Mouse (Mus musculus) midbrain, embryonic 15.5 days (tissue): ENCODE measurements at regions not wholly inside any gene's neighbourhood (a gene's known extent, or its start where the extent isn't known, plus 50 kb on each side); places are given as distances from the start of the nearest gene placed in this dataset.

Experiments
- ATAC-seq: fragments of 200-750 bp; cut with Nextera tagmentation; replicated peaks from 2 replicates; pipeline ENCODE4 v1.8.0; 2017; ENCODE audit warnings: moderate TSS enrichment
- H3K27ac ChIP-seq: fragments of 300-500 bp; sonication (generic); 2 replicates; pipeline ENCODE4 v1.5.1; 2015; ENCODE audit warnings: mild to moderate bottlenecking, inconsistent platforms
- H3K27me3 ChIP-seq: fragments of 300-500 bp; sonication (generic); replicated peaks from 2 replicates; pipeline ENCODE4 v1.6.1; 2015; ENCODE audit warnings: inconsistent platforms
- H3K36me3 ChIP-seq: fragments of 300-500 bp; sonication (generic); replicated peaks from 2 replicates; pipeline ENCODE4 v1.6.1; 2015; ENCODE audit warnings: inconsistent platforms
- H3K4me1 ChIP-seq: fragments of 300-500 bp; sonication (generic); 2 replicates; pipeline ENCODE4 v1.6.1; 2015; ENCODE audit warnings: inconsistent platforms
- H3K4me2 ChIP-seq: fragments of 300-500 bp; sonication (generic); 2 replicates; pipeline ENCODE4 v1.6.1; 2015; ENCODE audit warnings: inconsistent platforms, mild to moderate bottlenecking, moderate library complexity
- H3K4me3 ChIP-seq: fragments of 300-500 bp; sonication (generic); 2 replicates; pipeline ENCODE4 v1.5.1; 2015; ENCODE audit warnings: mild to moderate bottlenecking, inconsistent platforms
- H3K9ac ChIP-seq: fragments of 300-500 bp; sonication (generic); 2 replicates; pipeline ENCODE4 v1.6.1; 2015; ENCODE audit warnings: mild to moderate bottlenecking, inconsistent platforms
- H3K9me3 ChIP-seq: fragments of 300-500 bp; sonication (generic); 2 replicates; pipeline ENCODE4 v1.6.1; 2016; ENCODE audit warnings: inconsistent platforms
- WGBS: fragments of 180-500 bp; shearing (Covaris S2); methylation state at CpG from one replicate; pipeline ENCODE4 v1.1.7; 2015; ENCODE audit warnings: mixed read lengths; 5-methylcytosine and 5-hydroxymethylcytosine counted together

- Histone ChIP-seq H3K36me3 (no peaks in the 10 kb centered on the region), H3K4me1 (peaks cover 5% of the 10 kb centered on the region), H3K4me2 (no peak overlapping the region), H3K9ac (no peak overlapping the region), H3K27ac (no peak overlapping the region), H3K4me3 (no peak overlapping the region), H3K9me3 (no peaks in the 10 kb centered on the region), H3K27me3 (no peaks in the 10 kb centered on the region)
- WGBS = 66% methylated on average over 6 of the region's 6 CpGs
- ATAC-seq = peak; percentile 57
Measured at GRCm38 (mm10) chr12:12147088-12147687, 114.8 kb upstream of the Fam49a start.

GRCm38 (mm10) chr12:12147847-12148246 is 114.1 kb upstream of the Fam49a start:
- Histone ChIP-seq H3K36me3 (no peaks in the 10 kb centered on the region), H3K4me2 (no peak overlapping the region), H3K4me1 (peaks cover 5% of the 10 kb centered on the region), H3K9ac (no peak overlapping the region), H3K27me3 (no peaks in the 10 kb centered on the region), H3K4me3 (no peak overlapping the region), H3K9me3 (no peaks in the 10 kb centered on the region), H3K27ac (no peak overlapping the region)
- no peak for ATAC-seq
- 71% methylated on average over 3 of the region's 3 CpGs for WGBS

DNA sequence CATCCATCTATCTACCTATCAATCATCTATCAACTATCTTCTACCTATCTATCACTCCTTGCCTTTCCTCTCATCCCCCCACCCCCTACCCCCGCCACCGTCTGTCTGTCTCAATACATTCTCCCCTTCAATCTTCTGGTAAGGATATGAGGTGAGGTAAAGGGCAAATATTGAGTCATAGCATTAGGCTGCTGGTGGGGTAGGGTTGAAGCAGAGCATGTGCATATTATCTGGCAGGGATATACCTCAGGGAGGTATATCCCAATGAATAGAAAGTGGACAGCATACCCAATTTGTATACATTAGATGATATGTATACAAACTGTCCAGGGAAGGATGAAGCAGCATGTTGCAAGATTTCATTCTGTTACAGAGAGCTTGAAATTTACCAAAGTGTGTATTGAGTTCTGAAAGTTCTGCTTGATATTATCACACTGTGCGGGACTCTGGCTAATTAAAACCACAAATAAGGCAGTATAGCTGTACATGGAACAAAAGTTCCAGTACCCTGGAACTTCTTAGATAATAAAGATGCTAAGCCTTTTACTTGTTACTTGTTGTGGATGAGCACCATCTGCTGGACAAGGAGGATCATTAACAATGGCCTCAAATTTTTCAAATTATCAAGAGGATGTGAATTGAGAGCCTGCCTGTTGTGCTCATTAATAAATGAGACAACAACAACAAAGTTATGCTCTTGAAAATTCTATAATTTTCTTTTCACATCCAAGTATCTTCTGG is 113.1 kb upstream of the Fam49a start:
- no peaks in the 10 kb centered on the region for H3K27me3 ChIP-seq
- peak; percentile 73 for ATAC-seq
- H3K27ac ChIP-seq = no peak overlapping the region
- no peak overlapping the region for H3K9ac ChIP-seq
- H3K4me3 ChIP-seq = no peak overlapping the region
- no peaks in the 10 kb centered on the region for H3K9me3 ChIP-seq
- no peak overlapping the region for H3K4me2 ChIP-seq
- peaks cover 5% of the 10 kb centered on the region for H3K4me1 ChIP-seq
- H3K36me3 ChIP-seq = no peaks in the 10 kb centered on the region
- WGBS = 73% methylated on average over 3 of the region's 3 CpGs

GRCm38 (mm10) chr12:12164411-12164810 is 97.5 kb upstream of the Fam49a start:
- no peak overlapping the region for H3K9ac ChIP-seq
- H3K36me3 ChIP-seq = no peaks in the 10 kb centered on the region
- no peak overlapping the region for H3K4me2 ChIP-seq
- no peaks in the 10 kb centered on the region for H3K27me3 ChIP-seq
- 79% methylated on average over 1 of the region's 1 CpGs for WGBS
- no peak overlapping the region for H3K4me3 ChIP-seq
- no peak overlapping the region for H3K27ac ChIP-seq
- H3K9me3 ChIP-seq = no peaks in the 10 kb centered on the region
- no peaks in the 10 kb centered on the region for H3K4me1 ChIP-seq
- no peak for ATAC-seq

GRCm38 (mm10) chr12:12170581-12170980 is 91.4 kb upstream of the Fam49a start:
- Histone ChIP-seq H3K4me2 (no peak overlapping the region), H3K9ac (no peak overlapping the region), H3K4me1 (no peaks in the 10 kb centered on the region), H3K4me3 (no peak overlapping the region), H3K27ac (no peak overlapping the region), H3K9me3 (no peaks in the 10 kb centered on the region), H3K36me3 (no peaks in the 10 kb centered on the region), H3K27me3 (no peaks in the 10 kb centered on the region)
- ATAC-seq = no peak
- 89% methylated on average over 2 of the region's 2 CpGs for WGBS

- Histone ChIP-seq H3K4me1 (peaks cover 9% of the 10 kb centered on the region), H3K27ac (no peak overlapping the region), H3K9me3 (no peaks in the 10 kb centered on the region), H3K27me3 (no peaks in the 10 kb centered on the region), H3K4me3 (no peak overlapping the region), H3K9ac (no peak overlapping the region), H3K36me3 (no peaks in the 10 kb centered on the region), H3K4me2 (no peak overlapping the region)
- WGBS = 87% methylated on average over 6 of the region's 6 CpGs
- ATAC-seq = no peak
Measured at GRCm38 (mm10) chr12:12172087-12172823, 89.7 kb upstream of the Fam49a start.

DNA sequence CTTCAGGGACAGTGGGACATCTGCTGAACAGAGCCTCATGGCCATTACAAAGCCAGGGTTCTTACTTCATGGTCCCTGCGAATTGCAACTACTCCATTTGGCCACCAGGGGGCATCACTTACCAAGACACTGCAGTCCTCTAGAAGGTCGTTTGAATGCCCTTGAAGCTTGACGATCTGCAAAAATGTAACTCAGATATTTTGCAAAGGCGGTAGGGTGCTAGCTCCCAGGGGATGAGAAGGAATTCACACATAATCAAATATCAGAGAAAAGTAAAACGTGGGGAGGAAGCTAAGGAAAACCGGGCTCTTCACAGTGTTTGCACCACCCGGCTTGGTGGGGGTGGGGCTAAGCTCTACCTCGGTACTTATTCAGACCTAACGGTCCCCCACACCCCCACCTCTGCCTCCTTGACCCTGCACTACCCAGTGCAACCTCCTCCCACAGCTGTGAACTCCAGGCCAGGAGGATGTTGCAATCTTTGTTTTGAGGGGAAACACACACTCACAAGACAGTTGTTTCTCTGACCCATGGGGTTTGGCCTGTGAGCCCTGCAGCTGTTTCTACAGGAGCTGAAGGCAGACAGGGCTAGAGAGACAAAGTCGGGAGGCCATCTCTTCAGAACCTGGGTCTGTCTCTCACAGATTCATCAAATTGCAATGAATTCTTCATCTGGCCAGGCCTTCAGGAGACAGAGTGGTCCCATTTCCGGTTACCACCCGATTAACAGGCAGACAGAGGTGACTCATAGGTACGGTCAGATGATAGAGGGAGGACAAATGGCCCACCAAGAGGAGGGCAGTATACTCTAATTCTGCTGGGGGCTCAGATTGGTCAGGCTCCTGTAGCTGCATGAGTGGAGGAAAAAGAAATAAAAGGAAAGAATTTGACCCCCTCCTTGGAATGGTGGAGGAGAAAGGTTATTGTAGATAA is 85.3 kb upstream of the Fam49a start:
- Histone ChIP-seq H3K4me2 (peak overlapping the region; percentile 45), H3K4me1 (peaks cover 11% of the 10 kb centered on the region), H3K27ac (no peak overlapping the region), H3K36me3 (no peaks in the 10 kb centered on the region), H3K9me3 (no peaks in the 10 kb centered on the region), H3K27me3 (no peaks in the 10 kb centered on the region), H3K4me3 (peak overlapping the region; percentile 20), H3K9ac (no peak overlapping the region)
- WGBS = 15% methylated on average over 13 of the region's 13 CpGs
- ATAC-seq = peak; percentile 83

- Histone ChIP-seq H3K36me3 (no peaks in the 10 kb centered on the region), H3K27me3 (no peaks in the 10 kb centered on the region), H3K4me1 (peaks cover 11% of the 10 kb centered on the region), H3K27ac (no peak overlapping the region), H3K9me3 (no peaks in the 10 kb centered on the region), H3K4me2 (no peak overlapping the region), H3K9ac (no peak overlapping the region), H3K4me3 (no peak overlapping the region)
- WGBS = 64% methylated on average over 6 of the region's 6 CpGs
- peak; percentile 12; the same call in 1 of the 2 replicates for ATAC-seq
Measured at GRCm38 (mm10) chr12:12177264-12178043, 84.5 kb upstream of the Fam49a start.

DNA sequence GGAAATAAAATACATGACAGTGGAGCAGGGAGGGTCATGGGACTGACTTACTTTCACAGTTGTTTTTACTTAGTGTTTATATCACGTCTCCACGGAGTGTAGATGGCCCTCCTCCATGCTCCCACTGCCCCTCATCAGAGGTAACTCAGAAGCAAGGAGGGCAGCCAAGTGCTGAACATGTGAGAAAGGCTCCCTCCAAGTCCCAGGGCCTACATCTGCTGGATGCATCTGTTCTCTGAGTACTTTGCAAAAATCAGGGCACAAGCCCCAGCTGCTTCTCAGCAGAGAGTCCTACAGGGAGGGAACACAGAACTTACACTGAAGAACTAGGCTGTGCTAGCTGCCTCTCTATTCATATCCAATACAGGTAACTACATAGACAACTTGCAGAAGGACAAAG is 83.5 kb upstream of the Fam49a start:
- no peak overlapping the region for H3K4me2 ChIP-seq
- ATAC-seq = no peak
- no peak overlapping the region for H3K4me3 ChIP-seq
- no peak overlapping the region for H3K9ac ChIP-seq
- peaks cover 11% of the 10 kb centered on the region for H3K4me1 ChIP-seq
- H3K9me3 ChIP-seq = no peaks in the 10 kb centered on the region
- H3K36me3 ChIP-seq = no peaks in the 10 kb centered on the region
- H3K27ac ChIP-seq = no peak overlapping the region
- H3K27me3 ChIP-seq = no peaks in the 10 kb centered on the region
- WGBS = 73% methylated on average over 2 of the region's 2 CpGs

GRCm38 (mm10) chr12:12179292-12179865 is 82.6 kb upstream of the Fam49a start:
- ATAC-seq = peak; percentile 46; the same call in 1 of the 2 replicates
- H3K4me3 ChIP-seq = no peak overlapping the region
- 51% methylated on average over 10 of the region's 10 CpGs for WGBS
- H3K27ac ChIP-seq = no peak overlapping the region
- H3K36me3 ChIP-seq = no peaks in the 10 kb centered on the region
- H3K9me3 ChIP-seq = no peaks in the 10 kb centered on the region
- no peaks in the 10 kb centered on the region for H3K27me3 ChIP-seq
- H3K9ac ChIP-seq = no peak overlapping the region
- no peak overlapping the region for H3K4me2 ChIP-seq
- H3K4me1 ChIP-seq = peaks cover 11% of the 10 kb centered on the region

GRCm38 (mm10) chr12:12180986-12181385 is 81.0 kb upstream of the Fam49a start:
- WGBS = 97% methylated on average over 1 of the region's 1 CpGs
- ATAC-seq = no peak
- Histone ChIP-seq H3K4me1 (peaks cover 11% of the 10 kb centered on the region), H3K4me3 (no peak overlapping the region), H3K9me3 (no peaks in the 10 kb centered on the region), H3K27me3 (no peaks in the 10 kb centered on the region), H3K4me2 (no peak overlapping the region), H3K9ac (no peak overlapping the region), H3K36me3 (no peaks in the 10 kb centered on the region), H3K27ac (no peak overlapping the region)
